Mouse (Mus musculus) bone marrow, adult 2 months (tissue): ENCODE measurements around the gene Platr25.
"Not testable (repeated sequence)": the region's sequence is repeated elsewhere in the genome, so short reads cannot be mapped to it uniquely, and the experiment has no call there.

Experiments
- CTCF ChIP-seq: fragments of 200-500 bp; IDR thresholded peaks from 2 replicates; pipeline ENCODE4 v1.5.1; 2011; ENCODE audit warnings: low read length, control low read depth; ENCODE audit not compliant: control insufficient read depth, insufficient read depth
- POLR2A ChIP-seq: fragments of 200-500 bp; IDR thresholded peaks from 2 replicates; pipeline ENCODE4 v1.6.1; 2011; ENCODE audit warnings: low read depth, mild to moderate bottlenecking, control low read depth, low read length, borderline replicate concordance; ENCODE audit not compliant: control insufficient read depth

- TF ChIP-seq CTCF, result peak; percentile 24; the same call in 1 of the 2 replicates
- not testable (repeated sequence) for TF ChIP-seq POLR2A
These were observed 133.4 kb downstream of the Platr25 start for GRCm38 (mm10) chr13:62627071-62627470.
